Mouse (Mus musculus) adrenal gland, adult 18-20 months (tissue): ENCODE measurements around the gene Ppp4r1. TPM values are rescaled to one million over a fixed set of nuclear protein-coding genes. Genes with fewer than 3 reads are reported as not detected.
A peak's percentile ranks its signal among the peaks of the same experiment; 100 is the strongest.

Experiments
- DNase-seq, 2 experiments: peaks; one replicate each; pipeline ENCODE4 v3.0.0; 2021 to 2022; ENCODE audit warnings: low spot score in 2 of 2
- long read RNA-seq, 2 experiments: library from polyadenylated mRNA; stranded (forward); transcript quantifications; one replicate each; pipeline ENCODE4 v2.0.0; 2021
- total RNA-seq, 2 experiments: library from RNA; stranded (reverse); gene quantifications; 1 replicate in 1 of 2; 2 replicates in 1 of 2; pipeline ENCODE4 v1.2.3; 2021

Gene Ppp4r1
- total RNA-seq: 10 to 100 TPM; 57.2 to 70.4 TPM
- long read RNA-seq, experiment 1, transcript Ppp4r1-204 (20 exons, 3,784 nt): major isoform, 17 of 32 reads
- long read RNA-seq, experiment 1, transcript Ppp4r1-201 (20 exons, 3,850 nt): minor isoform, 6 of 32 reads
- long read RNA-seq, experiment 1, partial matches to known transcripts: 2 of 32 reads
- long read RNA-seq, experiment 1, other reads (novel, unspliced or antisense): 7 of 32 reads
- long read RNA-seq, experiment 2, transcript Ppp4r1-201 (20 exons, 3,850 nt): minor isoform, 18 of 68 reads
- long read RNA-seq, experiment 2, transcript Ppp4r1-204 (20 exons, 3,784 nt): major isoform, 27 of 68 reads
- long read RNA-seq, experiment 2, partial matches to known transcripts: 11 of 68 reads
- long read RNA-seq, experiment 2, other reads (novel, unspliced or antisense): 12 of 68 reads

GRCm38 (mm10) chr17:65782551-65783141 lies at the start of gene Ppp4r1:
Gene Ppp4r1 (plus strand): TSS chr17:65782573.
- DNase-seq: peak; percentile 81 to 84

GRCm38 (mm10) chr17:65732666-65733065 lies 49.7 kb upstream of the Ppp4r1 start:
- no peak for DNase-seq

- DNase-seq: no peak
These were observed 47.3 kb upstream of the Ppp4r1 start for GRCm38 (mm10) chr17:65735088-65735487.

GRCm38 (mm10) chr17:65737175-65737574 lies 45.2 kb upstream of the Ppp4r1 start:
- DNase-seq: peak in 1 of 2 experiments; percentile 35

GRCm38 (mm10) chr17:65737622-65738021 lies 44.8 kb upstream of the Ppp4r1 start:
- peak in 1 of 2 experiments; percentile 55 for DNase-seq

- no peak for DNase-seq
These were observed 42.3 kb upstream of the Ppp4r1 start for GRCm38 (mm10) chr17:65739874-65740725.

GRCm38 (mm10) chr17:65741565-65741964 lies 40.8 kb upstream of the Ppp4r1 start:
- no peak for DNase-seq

GRCm38 (mm10) chr17:65742245-65742905 lies 40.0 kb upstream of the Ppp4r1 start:
- DNase-seq: no peak

GRCm38 (mm10) chr17:65742969-65743368 lies 39.4 kb upstream of the Ppp4r1 start:
- no peak for DNase-seq

GRCm38 (mm10) chr17:65743664-65744330 lies 38.6 kb upstream of the Ppp4r1 start:
- DNase-seq: no peak

- no peak for DNase-seq
These were observed 36.1 kb upstream of the Ppp4r1 start for GRCm38 (mm10) chr17:65746314-65746713.

GRCm38 (mm10) chr17:65748997-65749396 lies 33.4 kb upstream of the Ppp4r1 start:
- no peak for DNase-seq

GRCm38 (mm10) chr17:65749803-65750202 lies 32.6 kb upstream of the Ppp4r1 start:
- no peak for DNase-seq

- no peak for DNase-seq
These were observed 32.1 kb upstream of the Ppp4r1 start for GRCm38 (mm10) chr17:65750301-65750700.

GRCm38 (mm10) chr17:65753130-65753529 lies 29.2 kb upstream of the Ppp4r1 start:
- DNase-seq: no peak

GRCm38 (mm10) chr17:65755857-65756256 lies 26.5 kb upstream of the Ppp4r1 start:
- DNase-seq: no peak

GRCm38 (mm10) chr17:65757150-65757549 lies 25.2 kb upstream of the Ppp4r1 start:
- no peak for DNase-seq

- DNase-seq: no peak
These were observed 19.2 kb upstream of the Ppp4r1 start for GRCm38 (mm10) chr17:65763221-65763620.

- DNase-seq: no peak
These were observed 13.9 kb upstream of the Ppp4r1 start for GRCm38 (mm10) chr17:65768486-65768885.
